Mouse (Mus musculus): ENCODE data around the gene Fbxw8. TPM values are rescaled to one million over a fixed set of nuclear protein-coding genes. Genes with fewer than 3 reads are reported as not detected.

The Fbxw8 gene
- 18.4 and 27.2 TPM in 2 replicates for polyA plus RNA-seq (2012; ENCODE audit: insufficient read depth, insufficient read length, missing spikeins)

GRCm38 (mm10) chr5:118154839-118155564 is at the start of gene Fbxw8:
Gene Fbxw8 (minus strand): TSS chr5:118155464.
- Histone ChIP-seq H3K4me3 (ENCODE audit: insufficient read depth, low read depth, low read length) (peak within 1 kb of the TSS; percentile 86), H3K27ac (replicated peaks; ENCODE audit: low read depth, low read length) (peak within 1 kb of the TSS; percentile 40), H3K4me1 (ENCODE audit: control insufficient read depth, insufficient read depth, insufficient read length, low read length) (peaks cover 8% of the 10 kb centered on the region)

- Histone ChIP-seq H3K4me1 (ENCODE audit: control insufficient read depth, insufficient read depth, insufficient read length, low read length) (no peaks in the 10 kb centered on the region), H3K27ac (replicated peaks; ENCODE audit: low read depth, low read length) (no peak overlapping the region), H3K4me3 (ENCODE audit: insufficient read depth, low read depth, low read length) (no peak overlapping the region)
These were observed 49.6 kb upstream of the Fbxw8 start for GRCm38 (mm10) chr5:118204675-118205440.

DNA sequence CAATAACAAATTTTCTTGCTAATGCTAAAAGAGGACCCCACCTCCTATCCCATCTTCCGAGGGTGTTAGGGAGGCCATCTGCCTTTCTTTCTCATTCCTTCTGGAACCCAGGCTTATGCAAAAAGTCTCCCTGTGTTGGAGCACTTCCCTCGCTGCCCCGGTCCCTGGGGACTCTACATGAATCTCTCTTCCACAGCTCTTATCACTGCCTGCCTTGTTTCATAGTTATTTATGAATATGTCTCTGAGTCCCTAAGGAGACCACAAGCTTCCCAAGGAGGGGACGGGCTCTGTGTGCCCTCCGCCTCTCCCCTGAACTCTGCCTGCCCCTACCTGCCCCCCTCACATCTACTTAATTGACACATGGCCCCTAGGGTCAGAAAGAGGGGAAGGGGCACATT is 44.4 kb upstream of the Fbxw8 start:
- no peak overlapping the region for H3K27ac ChIP-seq (replicated peaks; ENCODE audit: low read depth, low read length)
- no peaks in the 10 kb centered on the region for H3K4me1 ChIP-seq (ENCODE audit: control insufficient read depth, insufficient read depth, insufficient read length, low read length)
- H3K4me3 ChIP-seq (ENCODE audit: insufficient read depth, low read depth, low read length): no peak overlapping the region

DNA sequence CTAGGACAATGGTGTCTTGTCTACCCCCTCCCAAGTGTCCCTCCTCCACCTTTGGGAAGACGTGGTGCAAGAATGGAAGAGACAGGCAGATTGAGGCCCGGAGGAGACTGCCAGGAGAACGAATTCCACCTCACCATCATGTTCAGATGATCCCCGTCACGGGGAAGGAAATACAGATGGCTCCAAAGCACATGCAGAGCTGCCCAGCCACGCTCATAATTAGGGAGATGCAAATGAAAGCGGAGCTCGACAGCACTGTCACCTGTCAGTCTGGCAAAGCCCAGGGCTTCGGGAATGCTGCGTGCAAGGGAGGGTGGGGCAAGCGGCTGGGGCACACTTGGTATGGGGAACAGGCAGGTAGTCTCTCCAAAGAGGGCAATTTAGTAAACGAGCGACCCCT is 42.2 kb upstream of the Fbxw8 start:
- no peak overlapping the region for H3K27ac ChIP-seq (replicated peaks; ENCODE audit: low read depth, low read length)
- no peaks in the 10 kb centered on the region for H3K4me1 ChIP-seq (ENCODE audit: control insufficient read depth, insufficient read depth, insufficient read length, low read length)
- H3K4me3 ChIP-seq (ENCODE audit: insufficient read depth, low read depth, low read length): no peak overlapping the region

DNA sequence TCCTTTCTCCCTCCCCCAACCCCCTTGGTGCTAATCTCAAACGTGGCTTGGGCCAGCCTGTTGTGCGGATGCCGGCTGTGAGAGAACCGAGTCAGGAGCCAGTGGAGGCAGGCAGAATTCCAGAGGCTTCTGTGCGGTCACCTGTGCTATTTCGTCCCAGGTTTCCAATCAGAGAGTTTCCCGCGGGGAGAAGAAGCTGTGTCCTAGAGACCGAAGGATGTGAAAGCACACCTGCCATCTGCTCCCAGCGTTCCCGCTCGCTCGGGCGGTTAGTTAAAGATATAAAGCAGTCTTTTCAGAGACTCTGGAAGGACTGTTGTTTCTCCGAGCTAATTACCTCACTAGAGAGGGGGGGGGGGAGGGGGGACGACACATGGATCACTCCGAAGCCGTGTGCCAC is 37.0 kb upstream of the Fbxw8 start:
- Histone ChIP-seq H3K4me3 (ENCODE audit: insufficient read depth, low read depth, low read length) (no peak overlapping the region), H3K27ac (replicated peaks; ENCODE audit: low read depth, low read length) (no peak overlapping the region), H3K4me1 (ENCODE audit: control insufficient read depth, insufficient read depth, insufficient read length, low read length) (no peaks in the 10 kb centered on the region)

- no peak overlapping the region for H3K4me3 ChIP-seq (ENCODE audit: insufficient read depth, low read depth, low read length)
These were observed 35.2 kb upstream of the Fbxw8 start for GRCm38 (mm10) chr5:118190491-118190890.

GRCm38 (mm10) chr5:118188356-118188755 is 33.1 kb upstream of the Fbxw8 start:
- Histone ChIP-seq H3K4me1 (ENCODE audit: control insufficient read depth, insufficient read depth, insufficient read length, low read length) (peaks cover 2% of the 10 kb centered on the region; the same call in 1 of the 2 replicates), H3K4me3 (ENCODE audit: insufficient read depth, low read depth, low read length) (no peak overlapping the region), H3K27ac (replicated peaks; ENCODE audit: low read depth, low read length) (no peak overlapping the region)

More at GRCm38 (mm10) chr5:118190491-118190890, 35.2 kb upstream of the Fbxw8 start:
- Histone ChIP-seq H3K4me1 (ENCODE audit: control insufficient read depth, insufficient read depth, insufficient read length, low read length) (peaks cover 2% of the 10 kb centered on the region; the same call in 1 of the 2 replicates), H3K27ac (replicated peaks; ENCODE audit: low read depth, low read length) (no peak overlapping the region)

DNA sequence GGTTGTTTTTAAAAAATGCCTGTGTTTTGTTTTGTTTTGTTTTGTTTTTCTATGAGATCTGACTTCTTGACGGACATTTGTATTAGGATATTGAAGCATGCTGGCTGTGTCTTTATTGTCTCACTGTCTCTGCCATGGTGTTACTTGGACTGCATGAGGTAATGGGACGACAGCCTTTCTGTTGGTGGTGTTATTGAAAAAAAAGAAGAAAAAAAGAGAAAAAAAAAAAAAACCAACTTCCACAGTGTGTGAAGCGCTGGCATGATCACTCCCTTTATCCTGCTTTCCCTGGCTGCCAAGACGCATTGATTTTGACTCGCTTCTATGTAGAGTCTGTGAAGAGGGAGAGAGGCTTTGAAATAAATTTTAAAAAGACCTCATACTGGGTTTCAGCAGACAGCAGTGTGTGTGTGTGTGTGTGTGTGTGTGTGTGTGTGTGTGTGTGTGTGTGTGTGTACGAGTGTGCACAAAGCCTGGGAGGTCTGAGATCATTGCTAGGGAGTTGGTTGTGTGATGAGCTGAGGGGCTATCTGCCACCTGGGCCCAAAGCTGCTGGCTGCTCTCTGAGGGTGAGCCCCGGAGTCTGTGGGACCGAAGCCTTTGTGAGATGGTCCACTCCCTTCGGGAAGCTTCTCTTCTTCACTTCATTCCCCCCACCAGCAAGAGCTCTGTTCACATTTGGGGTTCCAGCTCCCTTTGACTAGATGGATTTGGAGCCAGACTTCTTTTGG is 31.8 kb upstream of the Fbxw8 start:
- Histone ChIP-seq H3K27ac (replicated peaks; ENCODE audit: low read depth, low read length) (no peak overlapping the region), H3K4me1 (ENCODE audit: control insufficient read depth, insufficient read depth, insufficient read length, low read length) (peaks cover 2% of the 10 kb centered on the region; the same call in 1 of the 2 replicates), H3K4me3 (ENCODE audit: insufficient read depth, low read depth, low read length) (no peak overlapping the region)

- H3K27ac ChIP-seq (replicated peaks; ENCODE audit: low read depth, low read length): no peak overlapping the region
- no peak overlapping the region for H3K4me3 ChIP-seq (ENCODE audit: insufficient read depth, low read depth, low read length)
- no peaks in the 10 kb centered on the region for H3K4me1 ChIP-seq (ENCODE audit: control insufficient read depth, insufficient read depth, insufficient read length, low read length)
These were observed 22.4 kb upstream of the Fbxw8 start for GRCm38 (mm10) chr5:118177640-118178039.

GRCm38 (mm10) chr5:118175137-118175536 is 19.9 kb upstream of the Fbxw8 start:
- H3K4me1 ChIP-seq (ENCODE audit: control insufficient read depth, insufficient read depth, insufficient read length, low read length): 0 out of 2 replicates have a peak, but pooled peaks cover 2% of the 10 kb centered on the region
- H3K4me3 ChIP-seq (ENCODE audit: insufficient read depth, low read depth, low read length): no peak overlapping the region
- no peak overlapping the region for H3K27ac ChIP-seq (replicated peaks; ENCODE audit: low read depth, low read length)

DNA sequence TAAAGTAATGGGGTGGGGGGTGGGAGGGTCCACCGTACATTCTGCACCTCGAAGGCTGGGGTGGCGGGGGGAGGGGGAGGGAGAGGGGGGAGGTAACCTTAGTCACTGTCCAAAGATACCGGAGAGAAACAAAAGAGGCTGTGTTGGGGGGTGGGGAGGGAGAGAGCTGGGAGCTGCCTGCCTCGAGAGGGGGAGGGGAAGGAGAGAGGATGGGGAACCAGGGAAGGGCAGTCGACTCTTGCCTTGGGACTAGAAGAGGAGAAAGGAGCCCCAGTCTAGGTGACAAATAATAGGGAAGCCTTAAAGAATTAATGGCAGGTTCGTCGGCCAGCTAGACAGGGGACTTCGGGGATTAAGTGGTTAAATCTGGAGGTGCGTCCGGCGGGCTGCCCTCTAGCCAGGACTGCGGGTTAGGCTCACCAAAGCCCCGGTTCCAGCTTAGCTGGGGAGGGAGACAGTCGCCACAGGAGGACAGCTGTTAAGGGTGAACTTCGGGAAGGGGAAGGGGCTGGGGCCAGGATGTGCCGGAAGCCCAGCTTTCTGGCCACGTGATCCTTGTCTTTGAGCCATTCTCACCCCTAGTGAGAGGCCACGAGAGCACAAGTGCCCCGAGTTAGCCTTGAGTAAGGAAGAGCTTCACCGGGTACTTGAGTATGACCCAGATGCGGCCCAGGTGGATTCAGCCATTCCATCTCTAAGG is 19.2 kb upstream of the Fbxw8 start:
- H3K27ac ChIP-seq (replicated peaks; ENCODE audit: low read depth, low read length): no peak overlapping the region
- no peak overlapping the region for H3K4me3 ChIP-seq (ENCODE audit: insufficient read depth, low read depth, low read length)
- 0 out of 2 replicates have a peak, but pooled peaks cover 2% of the 10 kb centered on the region for H3K4me1 ChIP-seq (ENCODE audit: control insufficient read depth, insufficient read depth, insufficient read length, low read length)

DNA sequence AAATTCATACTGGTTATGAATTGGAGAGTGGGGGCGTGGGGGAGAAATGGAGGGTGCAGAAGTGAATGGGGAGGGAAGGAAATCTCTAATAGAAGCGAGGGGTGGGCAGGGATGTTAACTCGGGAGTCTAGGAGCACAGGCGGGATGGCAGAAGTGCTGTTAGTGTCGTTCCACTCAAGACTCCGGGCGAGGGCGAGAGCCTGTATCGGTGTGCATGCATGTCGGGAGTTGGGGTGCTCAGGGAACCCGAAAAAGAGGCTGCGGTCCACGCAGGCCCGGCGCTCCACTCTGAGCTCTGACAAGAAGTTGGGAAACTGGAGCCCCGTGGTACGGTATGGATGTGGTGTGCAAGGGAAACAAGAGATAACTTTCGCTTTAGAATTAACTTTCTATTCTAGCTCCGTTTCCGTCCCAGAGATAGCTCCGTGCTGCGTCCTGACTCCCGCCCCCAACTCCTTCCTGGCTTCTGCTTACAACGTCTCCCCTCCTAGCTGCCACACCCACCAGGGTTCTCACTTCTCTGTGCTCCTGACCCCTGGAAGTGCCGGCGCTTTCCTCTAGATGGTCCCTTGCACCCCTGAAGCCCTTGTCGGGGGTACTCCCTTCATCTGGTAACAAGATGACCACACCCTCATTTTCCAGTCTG is 16.9 kb upstream of the Fbxw8 start:
- Histone ChIP-seq H3K4me1 (ENCODE audit: control insufficient read depth, insufficient read depth, insufficient read length, low read length) (0 out of 2 replicates have a peak, but pooled peaks cover 5% of the 10 kb centered on the region), H3K4me3 (ENCODE audit: insufficient read depth, low read depth, low read length) (peak overlapping the region; percentile 59), H3K27ac (replicated peaks; ENCODE audit: low read depth, low read length) (no peak overlapping the region)

DNA sequence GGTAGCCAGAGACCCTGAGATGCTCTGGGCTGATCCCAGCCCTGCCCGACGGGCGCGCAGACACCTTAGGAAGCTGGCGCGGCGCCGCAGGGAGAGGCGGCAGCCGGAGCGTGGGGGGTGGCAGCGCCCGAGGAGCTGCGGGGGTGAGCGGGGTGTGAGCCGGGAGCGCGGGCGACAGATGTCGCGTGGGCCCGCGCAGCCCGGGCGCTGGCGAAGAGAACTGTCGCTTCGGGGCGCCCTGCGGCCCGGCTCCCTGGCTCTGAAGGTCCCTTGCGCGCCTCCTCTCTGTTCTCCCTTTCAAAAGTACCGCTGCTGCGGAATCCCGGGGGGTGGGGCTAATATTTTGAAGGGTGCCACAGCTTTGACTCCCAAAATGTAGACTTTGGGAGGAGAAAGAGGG is 16.4 kb upstream of the Fbxw8 start:
- peak overlapping the region; percentile 59 for H3K4me3 ChIP-seq (ENCODE audit: insufficient read depth, low read depth, low read length)

GRCm38 (mm10) chr5:118170888-118171529 is 15.7 kb upstream of the Fbxw8 start:
- Histone ChIP-seq H3K4me1 (ENCODE audit: control insufficient read depth, insufficient read depth, insufficient read length, low read length) (0 out of 2 replicates have a peak, but pooled peaks cover 5% of the 10 kb centered on the region), H3K4me3 (ENCODE audit: insufficient read depth, low read depth, low read length) (0 out of 2 replicates have a peak overlapping the region, but pooled peaks have one; percentile 21), H3K27ac (replicated peaks; ENCODE audit: low read depth, low read length) (no peak overlapping the region)

More for the DNA sequence above, 16.4 kb upstream of the Fbxw8 start:
- H3K27ac ChIP-seq (replicated peaks; ENCODE audit: low read depth, low read length): no peak overlapping the region
- H3K4me1 ChIP-seq (ENCODE audit: control insufficient read depth, insufficient read depth, insufficient read length, low read length): 0 out of 2 replicates have a peak, but pooled peaks cover 5% of the 10 kb centered on the region

Data from brown adipose tissue, adult 24 weeks (tissue).